In the genomic region with DNA sequence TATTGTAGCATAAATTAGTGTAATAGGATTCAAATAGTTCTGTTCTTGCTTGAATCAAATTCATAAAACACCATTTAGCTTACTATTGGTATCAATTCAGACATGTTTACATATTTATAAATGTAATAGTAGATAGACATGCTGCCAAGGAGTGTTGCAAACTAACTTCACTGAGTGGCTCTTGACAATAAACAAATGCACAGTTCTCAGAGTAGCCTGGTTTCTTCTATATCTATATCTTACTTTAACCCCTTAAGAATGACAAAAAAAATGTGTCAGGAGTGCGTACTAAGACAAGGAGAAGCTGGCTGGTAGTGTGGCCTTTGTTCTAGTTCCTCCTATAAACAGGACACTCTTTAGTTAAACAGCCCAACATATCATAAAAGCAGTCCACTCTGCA, we compare ENCODE assay signal across 29 mouse cellular contexts.
"Had no signal": no experiment of that assay in that cellular context is flagged by ENCODE, and none has a peak within 500 bp of the region (broad histone marks: within the 10 kb centered on the region; RNA-seq: fewer than 3 reads in every experiment).

No protein-coding gene starts in this region.

- H3K4me2 ChIP-seq: limb, embryonic 12.5 days; limb, embryonic 13.5 days; limb, embryonic 15.5 days; liver, embryonic 11.5 days; liver, embryonic 12.5 days; liver, embryonic 13.5 days; liver, embryonic 15.5 days; midbrain, embryonic 11.5 days; midbrain, embryonic 12.5 days; midbrain, embryonic 13.5 days; midbrain, embryonic 15.5 days; neural tube, embryonic 12.5 days; neural tube, embryonic 13.5 days had no signal

- ATAC-seq: liver, embryonic 12.5 days; liver, postnatal 0 days; midbrain, embryonic 13.5 days; midbrain, embryonic 15.5 days; midbrain, embryonic 16.5 days had no signal

- DNase-seq: layer of hippocampus, postnatal 36 days; left cerebral cortex, postnatal 4 days; liver; liver, embryonic 13.5 days; liver, postnatal 0 days; lung, adult 2 months; lung, postnatal 36 days; lung, postnatal 4 days; midbrain, embryonic 14.5 days had no signal

- H3K9ac ChIP-seq: limb, embryonic 12.5 days; limb, embryonic 13.5 days; limb, embryonic 15.5 days; liver, embryonic 12.5 days; liver, embryonic 13.5 days; liver, embryonic 14.5 days; liver, embryonic 15.5 days; liver, postnatal 0 days; midbrain, embryonic 12.5 days; midbrain, embryonic 13.5 days; midbrain, embryonic 15.5 days; neural tube, embryonic 12.5 days; neural tube, embryonic 13.5 days had no signal

- H3K36me3 ChIP-seq: limb, embryonic 10.5 days; limb, embryonic 12.5 days; limb, embryonic 13.5 days; limb, embryonic 15.5 days; liver, embryonic 12.5 days; liver, embryonic 13.5 days; liver, embryonic 15.5 days; midbrain, embryonic 10.5 days; midbrain, embryonic 12.5 days; midbrain, embryonic 13.5 days; midbrain, embryonic 15.5 days; neural tube, embryonic 12.5 days; neural tube, embryonic 13.5 days had no signal

- H3K27me3 ChIP-seq: limb, embryonic 12.5 days; limb, embryonic 13.5 days; limb, embryonic 15.5 days; liver, embryonic 12.5 days; liver, embryonic 13.5 days; liver, embryonic 15.5 days; megakaryocyte, embryonic 14.5 days; midbrain, embryonic 12.5 days; midbrain, embryonic 13.5 days; midbrain, embryonic 15.5 days; neural tube, embryonic 12.5 days; neural tube, embryonic 13.5 days had no signal

- H3K4me1 ChIP-seq: limb, embryonic 10.5 days; limb, embryonic 12.5 days; limb, embryonic 13.5 days; limb, embryonic 15.5 days; liver, embryonic 12.5 days; liver, embryonic 13.5 days; liver, embryonic 15.5 days; megakaryocyte, embryonic 14.5 days; midbrain, embryonic 10.5 days; midbrain, embryonic 12.5 days; midbrain, embryonic 13.5 days; midbrain, embryonic 15.5 days; neural tube, embryonic 12.5 days; neural tube, embryonic 13.5 days had no signal

- H3K27ac ChIP-seq: left cerebral cortex, adult 2 months; limb, embryonic 10.5 days; limb, embryonic 12.5 days; limb, embryonic 13.5 days; limb, embryonic 15.5 days; liver, embryonic 12.5 days; liver, embryonic 13.5 days; liver, embryonic 14.5 days; liver, embryonic 15.5 days; macrophage; midbrain, embryonic 10.5 days; midbrain, embryonic 12.5 days; midbrain, embryonic 13.5 days; midbrain, embryonic 15.5 days; neural tube, embryonic 12.5 days; neural tube, embryonic 13.5 days had no signal

- H3K9me3 ChIP-seq: limb, embryonic 10.5 days; limb, embryonic 12.5 days; limb, embryonic 13.5 days; limb, embryonic 15.5 days; liver, embryonic 12.5 days; liver, embryonic 13.5 days; liver, embryonic 15.5 days; midbrain, embryonic 10.5 days; midbrain, embryonic 12.5 days; midbrain, embryonic 13.5 days; midbrain, embryonic 15.5 days; neural tube, embryonic 12.5 days; neural tube, embryonic 13.5 days had no signal

- H3K4me3 ChIP-seq: left cerebral cortex, adult 2 months; limb, embryonic 10.5 days; limb, embryonic 12.5 days; limb, embryonic 13.5 days; limb, embryonic 15.5 days; liver, embryonic 12.5 days; liver, embryonic 13.5 days; liver, embryonic 15.5 days; megakaryocyte, embryonic 14.5 days; midbrain, embryonic 10.5 days; midbrain, embryonic 12.5 days; midbrain, embryonic 13.5 days; midbrain, embryonic 15.5 days; myocyte; neural tube, embryonic 12.5 days; neural tube, embryonic 13.5 days had no signal
